Mouse (Mus musculus): ENCODE data around the gene Sgtb.

Gene Sgtb

GRCm38 (mm10) chr13:104109288-104109815 lies at the start of gene Sgtb, which contains the start of gene Nln:
TSS of gene Sgtb (plus strand) at chr13:104109741.
TSS of gene Nln (minus strand) at chr13:104109614.
- in situ Hi-C loops (cut with MboI, MseI) = loop anchor here (10.0 kb wide), 1 partner anchor 335 kb away; the partner anchor contains the start of gene Srek1

GRCm38 (mm10) chr13:104060231-104060630 lies 49.3 kb upstream of the Sgtb start:
- in situ Hi-C loops (cut with MboI, MseI) = loop anchor here (10.0 kb wide), 1 partner anchor 1885 kb away; no protein-coding TSS in a partner anchor

DNA sequence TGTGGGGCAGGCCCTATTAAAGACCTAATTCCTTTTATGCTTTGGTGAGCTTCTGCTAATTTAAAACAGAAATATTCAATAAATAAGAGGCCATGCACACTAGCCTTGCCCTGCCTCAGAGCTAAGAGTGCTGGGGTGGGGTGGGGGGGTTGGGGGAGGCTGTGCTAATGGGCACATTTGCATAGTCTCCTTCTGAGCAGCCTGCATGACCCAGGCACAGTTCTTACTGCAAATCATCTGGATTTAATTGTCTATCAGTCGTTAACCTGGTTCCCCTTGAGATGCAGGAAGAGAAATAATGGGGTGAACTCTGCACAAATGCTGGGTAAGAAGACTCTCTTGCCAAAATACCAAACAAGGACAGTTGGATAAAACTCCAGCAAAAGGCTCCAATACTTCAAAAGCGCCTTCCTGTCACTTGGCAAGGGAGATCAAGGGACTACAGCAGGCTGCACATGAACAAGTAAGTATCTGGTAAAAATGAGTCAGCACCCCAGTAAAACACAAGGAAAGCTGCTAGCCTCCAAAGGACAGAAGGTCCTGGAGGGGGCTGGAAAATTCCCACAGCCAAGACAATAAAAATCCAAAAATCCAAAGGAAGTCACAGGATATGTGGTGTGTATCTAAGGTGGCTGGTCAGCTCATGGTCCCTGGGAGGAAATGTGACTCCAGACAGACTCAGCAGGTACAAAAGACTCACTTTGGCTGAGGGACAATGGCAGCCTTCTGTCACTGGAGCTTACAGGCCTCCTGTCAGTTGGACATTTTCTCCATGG lies 47.4 kb upstream of the Sgtb start:
- in situ Hi-C loops (cut with MboI, MseI) = loop anchor here (10.0 kb wide), 1 partner anchor 1887 kb away; no protein-coding TSS in a partner anchor

DNA sequence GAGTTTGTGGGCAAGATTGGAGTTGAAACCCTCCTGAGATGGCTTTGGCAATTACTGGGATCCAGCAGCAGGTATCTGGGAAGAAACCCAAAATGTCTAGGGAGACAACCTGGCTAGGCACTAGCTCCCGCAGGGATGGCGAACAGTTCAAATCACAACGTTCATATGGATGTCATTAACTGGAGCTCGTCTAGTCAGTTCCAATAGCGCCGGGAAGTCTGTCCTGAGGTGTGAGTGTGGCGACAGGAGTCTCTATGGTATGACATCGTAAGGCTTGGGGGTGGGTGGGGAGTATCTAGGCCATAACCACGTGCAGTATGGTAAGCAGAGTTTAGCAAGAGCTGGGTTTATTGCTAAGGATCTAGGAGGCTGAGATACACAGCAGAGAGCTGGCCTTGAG lies 46.5 kb upstream of the Sgtb start:
- in situ Hi-C loops (cut with MboI, MseI) = loop anchor here (10.0 kb wide), 1 partner anchor 1888 kb away; no protein-coding TSS in a partner anchor

DNA sequence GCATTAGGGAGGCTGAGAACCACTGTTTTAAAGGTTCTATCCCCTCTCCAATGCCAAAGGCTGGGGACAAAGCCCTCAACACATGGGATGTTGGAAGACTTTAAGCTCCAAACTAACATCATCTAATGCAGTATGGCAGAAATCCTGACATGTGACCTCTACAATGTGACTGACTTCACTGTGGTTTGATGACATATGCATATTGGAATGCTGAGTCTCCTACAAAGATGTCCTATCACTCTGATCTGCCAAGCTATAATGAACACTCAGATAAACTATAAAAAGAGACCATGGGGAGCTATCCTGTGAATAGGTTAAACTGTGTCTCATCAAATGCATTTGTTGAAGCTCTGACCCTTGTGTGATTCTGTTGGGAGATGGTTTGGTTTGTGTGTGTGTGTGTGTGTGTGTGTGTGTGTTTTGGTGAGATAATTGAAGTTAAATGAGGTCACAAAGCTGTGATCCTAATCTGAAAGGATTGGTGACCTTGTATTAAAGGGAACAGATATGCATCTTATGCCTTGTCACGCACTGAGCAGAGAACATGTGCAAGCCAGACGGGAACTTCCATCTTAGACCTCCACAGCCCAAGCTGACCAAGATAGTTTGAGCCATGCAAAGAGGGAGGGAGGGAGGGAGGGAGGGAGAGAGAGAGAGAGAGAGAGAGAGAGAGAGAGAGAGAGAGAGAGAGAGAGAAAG lies 43.7 kb upstream of the Sgtb start:
- in situ Hi-C loops (cut with MboI, MseI) = loop anchor here (10.0 kb wide), 1 partner anchor 1891 kb away; no protein-coding TSS in a partner anchor

GRCm38 (mm10) chr13:104069216-104069615 lies 40.3 kb upstream of the Sgtb start:
- in situ Hi-C loops (cut with MboI, MseI) = loop anchor here (10.0 kb wide), 1 partner anchor 1894 kb away; no protein-coding TSS in a partner anchor

- in situ Hi-C loops (cut with MboI, MseI) = no loop called here
Measured at GRCm38 (mm10) chr13:104070703-104071102, 38.8 kb upstream of the Sgtb start.

- in situ Hi-C loops (cut with MboI, MseI) = no loop called here
Measured at GRCm38 (mm10) chr13:104072351-104072750, 37.2 kb upstream of the Sgtb start.

DNA sequence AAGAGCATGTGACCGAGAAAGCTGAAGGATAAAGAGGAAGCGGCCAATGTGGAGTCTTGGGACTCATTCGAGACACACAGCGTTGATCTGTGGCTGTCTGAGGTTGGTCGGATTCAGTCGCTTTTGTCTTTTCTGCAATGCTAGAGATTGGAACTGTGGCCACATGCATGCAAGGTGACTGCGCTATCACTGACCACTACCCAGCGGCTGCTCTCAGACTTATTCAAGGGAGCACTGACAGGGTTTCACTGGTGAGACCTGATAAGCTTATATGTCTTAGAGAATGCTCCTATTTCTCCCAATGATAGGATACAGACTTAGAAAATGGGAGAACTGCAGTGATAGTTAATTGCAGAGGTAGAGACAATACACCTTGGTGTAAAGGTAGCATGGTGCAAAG lies 35.3 kb upstream of the Sgtb start:
- in situ Hi-C loops (cut with MboI, MseI) = no loop called here

GRCm38 (mm10) chr13:104074731-104075130 lies 34.8 kb upstream of the Sgtb start:
- in situ Hi-C loops (cut with MboI, MseI) = no loop called here

DNA sequence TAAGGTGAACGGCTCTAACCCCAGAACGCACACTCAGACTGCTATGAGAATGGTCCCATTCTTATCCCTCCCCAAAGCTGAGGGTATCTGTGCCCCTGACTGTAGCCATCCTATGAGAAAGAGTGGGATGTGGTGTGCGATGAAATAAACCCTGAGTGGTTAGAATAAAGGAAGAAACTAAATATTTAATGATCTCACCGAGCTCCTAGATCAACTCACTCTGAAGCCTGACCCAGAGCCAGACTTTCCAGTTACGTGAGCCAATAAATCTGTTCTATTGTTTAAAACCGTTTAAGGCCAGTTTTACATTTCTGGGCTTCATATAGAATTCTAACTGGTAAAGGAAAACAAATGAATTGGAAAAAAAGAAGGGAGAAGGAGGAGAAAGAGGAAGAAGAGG lies 32.5 kb upstream of the Sgtb start:
- in situ Hi-C loops (cut with MboI, MseI) = no loop called here

DNA sequence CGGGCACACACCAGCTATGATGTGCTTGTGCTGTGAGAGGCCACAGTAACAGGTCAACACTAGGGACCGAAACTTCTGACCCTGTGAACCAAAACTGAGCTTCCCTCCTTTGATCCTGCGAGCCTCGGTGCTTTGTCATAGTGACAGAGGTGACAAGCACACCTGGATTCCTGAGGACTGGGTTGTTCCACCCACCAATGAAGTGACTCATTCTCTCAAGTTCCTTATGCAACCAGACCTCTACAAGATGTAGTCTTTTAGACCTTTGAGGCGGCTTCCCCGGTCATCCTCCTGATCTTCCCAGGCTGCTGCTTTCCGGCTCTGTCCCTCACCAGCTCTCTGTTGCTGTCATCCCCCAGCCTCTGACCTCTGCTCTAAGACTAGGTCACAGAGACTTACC lies 27.0 kb upstream of the Sgtb start:
- in situ Hi-C loops (cut with MboI, MseI) = no loop called here

DNA sequence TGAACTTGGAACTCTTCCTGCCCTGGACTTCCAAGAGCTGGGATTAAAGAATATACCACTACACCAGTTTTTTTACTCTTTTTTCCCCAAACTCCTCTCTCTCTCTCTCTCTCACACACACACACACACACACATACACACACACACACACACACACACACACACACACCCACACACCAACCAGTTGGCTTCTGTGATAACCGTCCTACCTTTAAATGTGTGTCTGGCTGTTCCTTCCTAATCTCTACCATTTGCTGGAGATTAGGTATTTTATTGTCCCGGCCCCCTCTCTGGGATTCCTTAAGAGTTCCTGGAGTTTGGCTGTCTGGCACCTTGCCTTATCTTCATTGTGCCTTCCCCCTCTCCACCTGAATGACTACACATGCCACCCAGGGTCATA lies 24.9 kb upstream of the Sgtb start:
- in situ Hi-C loops (cut with MboI, MseI) = no loop called here

- in situ Hi-C loops (cut with MboI, MseI) = no loop called here
Measured at GRCm38 (mm10) chr13:104089387-104089786, 20.2 kb upstream of the Sgtb start.

DNA sequence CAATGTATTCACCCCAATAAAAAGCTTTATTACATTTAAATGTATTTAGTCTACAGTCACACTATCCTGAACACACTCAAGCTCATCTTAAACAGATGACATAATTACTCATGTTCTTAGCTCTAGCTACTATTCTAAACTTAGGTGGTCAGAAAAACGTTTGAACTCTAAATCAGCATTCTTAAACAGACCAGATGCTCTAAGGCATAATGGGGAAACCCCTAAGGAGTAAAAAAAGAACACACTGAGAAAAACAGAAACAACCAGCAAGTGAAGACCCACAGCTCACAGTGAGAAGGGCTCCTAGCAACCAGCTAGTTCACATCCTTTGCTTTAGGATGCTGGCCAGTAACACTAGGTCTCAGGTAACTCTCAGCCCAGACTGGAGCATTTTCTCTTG lies 17.8 kb upstream of the Sgtb start:
- in situ Hi-C loops (cut with MboI, MseI) = no loop called here

DNA sequence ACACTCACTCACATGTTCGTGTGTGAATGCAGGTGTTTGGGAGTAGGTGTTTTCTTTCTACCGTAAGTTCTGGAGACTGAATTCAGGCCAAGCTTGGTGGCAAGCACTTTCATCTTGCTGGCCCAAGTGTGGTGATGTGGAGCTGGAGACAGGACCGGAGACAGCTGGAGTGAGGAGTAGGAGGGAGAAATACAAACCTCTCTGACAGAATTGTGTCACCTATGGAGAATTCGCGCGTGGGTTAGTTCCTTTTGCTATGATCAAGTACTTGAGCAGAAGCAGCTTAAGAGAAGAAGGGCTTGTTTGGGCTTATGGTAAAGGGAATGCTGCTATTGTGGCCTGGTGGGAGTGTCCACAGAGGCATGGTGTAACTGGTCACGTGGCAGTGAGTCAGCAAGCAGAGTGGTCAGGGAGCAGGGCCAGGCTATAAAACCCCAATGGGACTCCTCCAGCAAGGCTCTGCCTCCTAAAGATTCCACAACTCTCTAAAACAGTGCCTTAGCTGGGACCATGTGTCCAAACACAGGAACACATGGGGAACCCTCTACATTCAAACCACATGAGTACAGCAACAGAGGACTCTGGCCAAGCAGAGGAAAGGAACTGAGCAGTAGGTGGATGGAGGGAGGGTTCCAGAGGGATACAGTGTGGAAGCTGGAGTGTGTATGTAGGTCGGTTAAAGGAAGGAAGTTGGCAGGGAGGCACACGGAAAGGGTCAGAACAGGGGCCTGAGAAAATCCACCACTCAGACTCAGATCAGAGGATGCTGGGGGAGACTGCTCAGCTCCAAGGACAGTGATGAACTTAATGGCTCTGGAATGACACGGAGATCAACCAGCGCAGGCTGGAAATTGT lies 14.8 kb upstream of the Sgtb start:
- in situ Hi-C loops (cut with MboI, MseI) = no loop called here

- in situ Hi-C loops (cut with MboI, MseI) = no loop called here
Measured at GRCm38 (mm10) chr13:104095955-104096354, 13.6 kb upstream of the Sgtb start.

- in situ Hi-C loops (cut with MboI, MseI) = no loop called here
Measured at GRCm38 (mm10) chr13:104097190-104097589, 12.4 kb upstream of the Sgtb start.

GRCm38 (mm10) chr13:104100416-104100815 lies 9.1 kb upstream of the Sgtb start:
- in situ Hi-C loops (cut with MboI, MseI) = loop anchor here (10.0 kb wide), 1 partner anchor 326 kb away; the partner anchor contains the start of gene Srek1

GRCm38 (mm10) chr13:104101606-104102235 lies 7.8 kb upstream of the Sgtb start:
- in situ Hi-C loops (cut with MboI, MseI) = loop anchor here (10.0 kb wide), 1 partner anchor 327 kb away; the partner anchor contains the start of gene Srek1

Data from T-helper 2 cell (primary cell).